Mouse (Mus musculus) midbrain, embryonic 11.5 days (tissue): Measurements from ENCODE around the gene Btnl1. TPM values are rescaled to one million over a fixed set of nuclear protein-coding genes. Genes with fewer than 3 reads are reported as not detected.

Experiments used
- ATAC-seq: fragments of 200-750 bp; cut with Nextera tagmentation; 2 replicates; pipeline ENCODE4 v1.8.0; 2017; ENCODE audit warnings: moderate TSS enrichment, moderate library complexity; ENCODE audit not compliant: low FRiP score
- DNase-seq: peaks from one replicate; pipeline ENCODE4 v3.0.0; 2015; ENCODE audit warnings: low spot score; ENCODE audit errors: missing footprints
- H3K27ac ChIP-seq: fragments of 300-500 bp; sonication (generic); 2 replicates; pipeline ENCODE4 v1.5.1; 2014; ENCODE audit warnings: low read depth, low read length
- H3K27me3 ChIP-seq: fragments of 300-500 bp; sonication (generic); 2 replicates; pipeline ENCODE4 v1.6.1; 2014; ENCODE audit warnings: mild to moderate bottlenecking, low read length, moderate library complexity, mixed read lengths; ENCODE audit not compliant: control insufficient read depth, insufficient read depth
- H3K36me3 ChIP-seq: fragments of 300-500 bp; sonication (generic); 2 replicates; pipeline ENCODE4 v1.6.1; 2014; ENCODE audit warnings: mild to moderate bottlenecking, low read length, moderate library complexity, mixed read lengths; ENCODE audit not compliant: control insufficient read depth, insufficient read depth
- H3K4me1 ChIP-seq: fragments of 300-500 bp; sonication (generic); 2 replicates; pipeline ENCODE4 v1.6.1; 2014; ENCODE audit warnings: low read length; ENCODE audit not compliant: control insufficient read depth, insufficient read depth
- H3K4me2 ChIP-seq: fragments of 300-500 bp; sonication (generic); 2 replicates; pipeline ENCODE4 v1.6.1; 2014; ENCODE audit warnings: mild to moderate bottlenecking, moderate library complexity
- H3K4me3 ChIP-seq: fragments of 300-500 bp; sonication (generic); 2 replicates; pipeline ENCODE4 v1.5.1; 2014; ENCODE audit warnings: low read depth, low read length
- H3K9ac ChIP-seq: fragments of 300-500 bp; sonication (generic); 2 replicates; pipeline ENCODE4 v1.6.1; 2014; ENCODE audit warnings: low read length
- H3K9me3 ChIP-seq: fragments of 300-500 bp; sonication (generic); 2 replicates; pipeline ENCODE4 v1.6.1; 2016; ENCODE audit warnings: low read length; ENCODE audit not compliant: control insufficient read depth
- WGBS: fragments of 180-500 bp; shearing (Covaris S2); extraction: QIAGEN DNeasy Blood & Tissue Kit; methylation state at CpG from one replicate; pipeline ENCODE4 v1.1.7; 2014; 5-methylcytosine and 5-hydroxymethylcytosine counted together
- polyA plus RNA-seq: library from polyadenylated mRNA; unstranded; fragments of >200 nt; fragmentation: Nextera tagmentation; extraction: Ambion mirVana; gene quantifications from 2 replicates; pipeline ENCODE4 v1.2.1, GENCODE M21; 2014

Btnl1 gene
- polyA plus RNA-seq, 1 experiment from 2014 or later, result not detected

DNA sequence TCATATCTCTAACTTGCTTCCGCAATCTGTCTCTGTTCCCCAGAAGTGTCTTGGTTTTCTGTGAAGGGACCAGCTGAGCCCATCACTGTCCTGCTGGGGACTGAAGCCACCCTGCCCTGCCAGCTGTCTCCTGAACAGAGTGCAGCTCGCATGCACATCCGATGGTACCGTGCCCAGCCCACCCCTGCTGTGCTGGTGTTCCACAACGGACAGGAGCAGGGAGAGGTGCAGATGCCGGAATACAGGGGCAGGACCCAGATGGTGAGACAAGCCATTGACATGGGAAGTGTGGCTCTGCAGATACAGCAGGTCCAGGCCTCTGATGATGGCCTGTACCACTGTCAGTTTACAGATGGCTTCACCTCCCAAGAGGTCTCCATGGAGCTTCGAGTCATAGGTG lies 2.5 kb downstream of the Btnl1 start:
- Histone ChIP-seq H3K27me3 (no peaks in the 10 kb centered on the region), H3K36me3 (no peaks in the 10 kb centered on the region), H3K27ac (no peak overlapping the region), H3K9ac (no peak overlapping the region), H3K4me3 (no peak overlapping the region), H3K4me2 (no peak overlapping the region), H3K9me3 (no peaks in the 10 kb centered on the region), H3K4me1 (no peaks in the 10 kb centered on the region)
- no peak for DNase-seq
- ATAC-seq, result no peak
- WGBS, result 86% methylated on average over 7 of the region's 7 CpGs

DNA sequence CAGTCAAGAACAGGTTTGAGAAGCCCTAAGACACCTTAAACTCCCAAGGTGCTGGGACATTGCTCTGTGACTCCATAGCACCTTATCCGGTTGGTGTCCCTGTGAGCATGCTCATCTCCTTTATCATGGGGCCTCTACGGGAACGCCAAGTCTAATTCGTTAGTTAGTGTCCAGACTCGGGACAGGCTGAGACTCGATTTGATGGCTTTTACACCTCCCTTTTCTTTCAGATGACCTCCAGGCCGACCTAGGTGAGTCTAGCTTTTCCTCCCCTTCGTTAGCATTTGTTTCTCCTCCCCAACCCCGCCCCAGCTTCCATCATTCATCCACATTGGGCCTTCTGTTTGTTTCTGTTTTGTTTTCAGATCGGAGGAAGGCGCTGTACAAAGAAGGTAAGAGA lies 4.9 kb downstream of the Btnl1 start:
- H3K27me3 ChIP-seq, result no peaks in the 10 kb centered on the region
- no peaks in the 10 kb centered on the region for H3K4me1 ChIP-seq
- H3K9ac ChIP-seq, result no peak overlapping the region
- H3K27ac ChIP-seq, result no peak overlapping the region
- no peak overlapping the region for H3K4me2 ChIP-seq
- DNase-seq (no peak), ATAC-seq (no peak)
- no peak overlapping the region for H3K4me3 ChIP-seq
- no peaks in the 10 kb centered on the region for H3K9me3 ChIP-seq
- WGBS, result 77% methylated on average over 11 of the region's 11 CpGs
- no peaks in the 10 kb centered on the region for H3K36me3 ChIP-seq

DNA sequence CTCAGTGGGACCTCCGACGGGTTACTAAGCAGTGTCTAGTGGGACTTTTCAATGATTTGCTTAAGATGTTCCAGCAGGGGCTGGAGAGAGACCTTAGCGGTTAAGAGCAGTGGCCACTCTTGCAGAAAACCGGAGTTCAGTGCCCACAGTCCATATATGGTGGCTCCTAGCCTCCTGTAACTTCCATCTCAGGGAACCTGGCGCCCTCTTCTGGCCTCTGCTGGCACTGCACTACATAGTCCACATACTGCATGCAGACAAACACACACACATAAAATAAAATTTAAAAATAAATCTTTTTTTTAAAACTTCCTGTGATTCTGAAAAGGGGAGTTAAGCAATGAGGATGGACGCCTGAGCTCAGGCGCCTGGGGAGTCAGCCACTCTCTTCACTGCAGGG lies 6.3 kb downstream of the Btnl1 start:
- Histone ChIP-seq H3K36me3 (no peaks in the 10 kb centered on the region), H3K4me2 (no peak overlapping the region), H3K4me3 (no peak overlapping the region), H3K4me1 (no peaks in the 10 kb centered on the region), H3K27ac (no peak overlapping the region), H3K27me3 (no peaks in the 10 kb centered on the region), H3K9ac (no peak overlapping the region), H3K9me3 (no peaks in the 10 kb centered on the region)
- DNase-seq (no peak), ATAC-seq (no peak)
- WGBS, result 73% methylated on average over 7 of the region's 7 CpGs

DNA sequence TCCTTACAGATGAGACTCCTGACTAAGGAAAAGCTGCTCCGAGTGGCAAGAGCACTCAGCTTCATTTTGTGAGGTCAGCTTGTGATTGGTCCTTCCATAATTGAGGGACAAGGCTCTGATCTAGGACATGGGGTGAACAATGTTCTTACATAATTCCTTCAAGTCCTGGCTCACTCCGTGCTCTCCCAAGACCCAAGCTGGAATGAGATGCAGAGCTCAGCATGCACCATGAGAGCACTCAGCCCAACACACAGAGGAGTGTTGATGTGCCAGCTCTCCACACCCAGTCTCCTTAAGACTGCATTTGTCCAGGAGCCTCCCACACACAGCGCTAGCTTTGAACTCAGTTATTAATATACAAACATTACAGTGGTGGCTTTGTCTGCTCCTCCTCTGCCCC lies 7.8 kb downstream of the Btnl1 start:
- 82% methylated on average over 3 of the region's 3 CpGs for WGBS
- no peak overlapping the region for H3K9ac ChIP-seq
- H3K27ac ChIP-seq, result no peak overlapping the region
- no peaks in the 10 kb centered on the region for H3K36me3 ChIP-seq
- no peak overlapping the region for H3K4me3 ChIP-seq
- ATAC-seq (no peak), DNase-seq (no peak)
- no peaks in the 10 kb centered on the region for H3K27me3 ChIP-seq
- no peaks in the 10 kb centered on the region for H3K4me1 ChIP-seq
- no peak overlapping the region for H3K4me2 ChIP-seq
- no peaks in the 10 kb centered on the region for H3K9me3 ChIP-seq

DNA sequence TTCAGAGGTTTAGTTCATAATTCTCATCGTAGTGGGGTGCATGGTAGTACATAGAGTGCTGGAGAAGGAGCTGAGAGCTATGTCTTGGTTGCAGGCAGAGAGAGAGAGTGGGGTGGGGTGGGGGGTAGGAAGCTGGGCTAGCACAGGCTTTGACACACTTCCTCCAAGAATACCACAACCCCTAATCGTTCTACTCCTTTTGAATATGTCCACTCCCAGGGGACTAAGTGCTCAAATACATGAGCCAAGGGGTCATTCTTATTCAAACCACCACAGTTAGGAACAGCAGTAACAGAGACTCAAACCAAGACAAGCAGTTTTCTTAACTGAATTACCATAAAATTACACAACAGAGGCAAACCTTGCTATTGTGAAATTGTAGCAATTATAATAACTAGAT lies 9.7 kb downstream of the Btnl1 start:
- 77% methylated on average over 2 of the region's 2 CpGs for WGBS
- no peaks in the 10 kb centered on the region for H3K9me3 ChIP-seq
- DNase-seq, result no peak
- H3K9ac ChIP-seq, result no peak overlapping the region
- H3K4me3 ChIP-seq, result no peak overlapping the region
- no peak for ATAC-seq
- no peaks in the 10 kb centered on the region for H3K36me3 ChIP-seq
- no peak overlapping the region for H3K4me2 ChIP-seq
- no peaks in the 10 kb centered on the region for H3K27me3 ChIP-seq
- no peaks in the 10 kb centered on the region for H3K4me1 ChIP-seq
- no peak overlapping the region for H3K27ac ChIP-seq

DNA sequence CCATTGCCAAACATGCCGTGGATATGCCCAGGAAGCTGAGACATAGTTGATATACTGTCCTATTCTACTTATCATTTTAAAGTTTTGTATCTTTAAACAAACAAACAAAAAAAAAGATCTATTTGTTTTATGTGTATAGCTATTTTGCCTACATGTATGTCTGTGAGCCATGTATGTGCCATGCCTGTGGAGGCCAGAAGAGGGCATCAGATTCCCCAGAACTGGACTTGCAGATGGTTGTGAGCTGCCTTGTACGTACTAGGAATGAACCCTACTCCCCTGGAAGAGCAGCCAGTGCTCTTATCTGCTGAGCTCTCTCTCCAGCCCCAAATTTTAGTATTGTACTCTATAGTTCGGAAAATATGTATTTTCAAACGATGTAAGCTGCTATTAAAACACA lies 11.6 kb downstream of the Btnl1 start:
- Histone ChIP-seq H3K4me3 (no peak overlapping the region), H3K9ac (no peak overlapping the region), H3K27me3 (no peaks in the 10 kb centered on the region), H3K4me2 (no peak overlapping the region), H3K4me1 (no peaks in the 10 kb centered on the region), H3K36me3 (no peaks in the 10 kb centered on the region), H3K27ac (no peak overlapping the region), H3K9me3 (no peaks in the 10 kb centered on the region)
- DNase-seq, result no peak
- WGBS, result 40% methylated on average over 4 of the region's 4 CpGs
- no peak for ATAC-seq

DNA sequence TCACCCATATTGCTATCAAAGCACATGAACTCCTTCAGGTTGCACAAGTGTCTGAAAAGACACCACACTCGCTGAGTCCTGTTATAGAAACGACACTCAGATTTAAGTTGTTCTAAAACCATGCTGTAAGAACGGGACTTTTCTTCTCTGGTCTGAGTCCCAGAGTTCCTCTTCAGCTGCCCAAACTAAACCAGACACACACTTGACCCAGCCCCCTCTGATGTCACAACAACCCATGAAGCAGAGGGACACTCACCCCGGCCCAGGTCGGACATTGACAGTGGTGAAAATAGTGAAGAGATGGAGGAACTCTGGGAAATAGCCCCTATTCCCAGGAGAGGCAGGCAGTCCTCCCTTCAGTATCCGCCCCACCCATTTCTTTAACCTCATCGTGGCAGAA lies 14.6 kb downstream of the Btnl1 start:
- WGBS, result 75% methylated on average over 7 of the region's 7 CpGs
- Histone ChIP-seq H3K4me3 (no peak overlapping the region), H3K9me3 (no peaks in the 10 kb centered on the region), H3K4me2 (no peak overlapping the region), H3K4me1 (no peaks in the 10 kb centered on the region), H3K36me3 (no peaks in the 10 kb centered on the region), H3K27me3 (no peaks in the 10 kb centered on the region), H3K9ac (no peak overlapping the region), H3K27ac (no peak overlapping the region)
- no peak for DNase-seq
- ATAC-seq, result no peak

DNA sequence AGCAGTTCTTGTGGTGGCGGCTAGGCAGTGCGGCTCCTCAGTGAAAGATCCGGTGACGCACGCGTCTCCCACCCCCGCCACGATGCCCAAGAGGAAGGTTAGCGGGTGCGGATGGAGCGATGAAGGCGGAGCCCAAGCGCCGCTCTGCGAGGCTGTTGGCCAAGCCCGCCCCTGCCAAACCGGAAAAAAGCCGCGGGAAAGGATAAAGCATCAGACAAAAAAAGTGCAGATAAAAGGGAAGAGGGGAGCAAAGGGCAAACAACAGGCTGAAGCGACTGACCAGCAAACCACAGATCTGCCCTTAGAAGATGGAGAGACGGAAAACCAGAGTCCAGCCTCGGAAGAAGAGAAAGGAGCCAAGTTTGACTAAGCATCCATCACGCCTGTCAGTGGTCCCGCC lies 15.4 kb downstream of the Btnl1 start:
- 4% methylated on average over 24 of the region's 24 CpGs for WGBS
- Histone ChIP-seq H3K4me1 (no peaks in the 10 kb centered on the region), H3K36me3 (no peaks in the 10 kb centered on the region), H3K27ac (no peak overlapping the region), H3K27me3 (no peaks in the 10 kb centered on the region), H3K4me2 (peak overlapping the region; percentile 52), H3K9me3 (no peaks in the 10 kb centered on the region), H3K4me3 (peak overlapping the region; percentile 29), H3K9ac (peak overlapping the region; percentile 43; the same call in 1 of the 2 replicates)
- peak; percentile 57; the same call in 1 of the 2 replicates for ATAC-seq
- DNase-seq, result peak; percentile 94

DNA sequence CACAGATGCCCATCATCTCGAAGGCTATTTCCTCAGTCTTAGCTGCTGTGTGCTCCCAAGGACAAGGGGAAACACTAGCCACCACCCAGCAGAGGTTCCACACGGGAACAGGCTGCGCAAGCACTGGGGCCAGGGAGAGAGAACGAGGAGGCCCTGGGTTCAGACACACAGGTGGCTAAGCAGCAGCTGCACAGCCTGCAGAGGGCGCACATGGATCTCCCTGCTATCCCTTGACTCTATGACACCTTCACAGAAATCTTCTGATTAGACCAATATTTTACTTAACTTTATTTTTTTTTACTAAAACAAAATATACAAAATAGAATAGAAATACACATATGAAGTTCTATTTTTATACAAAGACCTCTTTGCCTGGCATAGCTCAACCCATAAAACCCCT lies 20.4 kb downstream of the Btnl1 start:
- Histone ChIP-seq H3K9me3 (no peaks in the 10 kb centered on the region), H3K9ac (no peak overlapping the region), H3K4me3 (no peak overlapping the region), H3K4me1 (peaks cover 4% of the 10 kb centered on the region; the same call in 1 of the 2 replicates), H3K36me3 (no peaks in the 10 kb centered on the region), H3K27ac (no peak overlapping the region), H3K27me3 (no peaks in the 10 kb centered on the region), H3K4me2 (no peak overlapping the region)
- 69% methylated on average over 5 of the region's 5 CpGs for WGBS
- no peak for ATAC-seq
- DNase-seq, result no peak
